Mouse (Mus musculus) common myeloid progenitor, adult 5-6 weeks (primary cell): ENCODE measurements around the gene Hs6st1. TPM values are rescaled to one million over a fixed set of nuclear protein-coding genes. Genes with fewer than 3 reads are reported as not detected.

Experiments
- ATAC-seq: replicated peaks from 2 replicates; pipeline ENCODE4 v1.8.0; 2016; ENCODE audit warnings: low read depth, mild to moderate bottlenecking, moderate TSS enrichment, inconsistent platforms; ENCODE audit not compliant: poor library complexity, severe bottlenecking
- total RNA-seq: library from RNA; stranded (forward); fragments of 200-1000, 187-1606 nt; gene quantifications from 2 replicates; pipeline ENCODE4 v1.2.3, GENCODE M21; 2017

The Hs6st1 gene
- total RNA-seq, 1 experiment from 2014 or later = 19.6 TPM

DNA sequence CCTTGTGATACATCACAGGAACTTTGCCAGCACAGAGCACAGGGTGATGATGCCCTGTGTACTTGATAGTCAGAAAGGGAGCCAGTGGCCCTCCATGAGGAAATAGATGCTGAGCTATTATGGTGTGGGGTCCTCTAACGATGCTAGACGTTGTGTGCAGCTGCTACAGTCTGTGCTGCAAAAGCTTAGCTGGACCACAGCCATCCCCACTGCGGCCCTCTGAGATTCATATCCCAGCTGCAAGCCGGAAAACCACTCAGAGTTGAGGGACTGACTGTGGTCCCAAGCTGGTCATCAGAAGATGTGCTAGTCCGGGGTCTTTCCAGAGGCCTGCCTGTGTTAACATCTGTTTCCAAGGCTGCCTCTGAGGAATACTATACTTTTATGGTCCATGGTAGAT lies 12.8 kb downstream of the Hs6st1 start:
- no peak for ATAC-seq

DNA sequence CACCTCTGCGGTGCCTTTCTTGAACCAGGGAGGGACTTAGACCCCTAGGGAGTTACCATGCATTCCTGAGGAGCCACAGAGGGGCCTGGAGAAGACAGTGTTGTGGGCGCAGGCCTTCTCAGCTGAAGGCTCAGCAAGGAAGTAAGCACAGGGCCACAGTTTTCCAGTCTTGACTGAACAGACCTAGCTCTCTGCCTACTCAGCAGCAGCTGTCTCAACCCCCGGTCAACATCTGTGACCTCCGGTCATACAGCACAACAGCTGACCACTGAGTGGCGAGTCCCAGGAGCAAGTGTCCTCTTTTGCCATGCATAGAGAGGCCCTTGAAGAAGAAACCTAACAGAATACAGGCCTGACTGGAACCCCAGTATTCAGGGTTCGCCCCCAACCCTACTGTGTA lies 14.0 kb downstream of the Hs6st1 start:
- no peak for ATAC-seq

DNA sequence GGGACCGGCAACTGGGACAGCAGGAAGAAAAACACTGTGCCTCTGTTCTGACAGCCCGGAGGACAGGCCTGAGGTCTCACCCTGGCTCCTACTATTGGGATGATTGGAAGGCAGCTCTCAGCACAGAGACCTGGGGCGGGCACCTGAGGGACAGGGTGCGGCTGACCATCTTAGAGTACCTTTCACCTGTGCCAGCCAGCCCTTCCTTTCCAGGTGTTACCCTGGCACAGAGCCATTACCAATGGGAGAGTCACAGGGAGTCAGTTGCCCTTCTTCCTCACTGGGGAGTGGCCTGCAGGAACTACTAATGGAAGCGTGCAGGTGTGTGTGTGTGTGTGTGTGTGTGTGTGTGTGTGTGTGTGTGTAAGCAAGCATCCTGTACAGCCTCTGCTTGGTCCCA lies 15.4 kb downstream of the Hs6st1 start:
- ATAC-seq = no peak

DNA sequence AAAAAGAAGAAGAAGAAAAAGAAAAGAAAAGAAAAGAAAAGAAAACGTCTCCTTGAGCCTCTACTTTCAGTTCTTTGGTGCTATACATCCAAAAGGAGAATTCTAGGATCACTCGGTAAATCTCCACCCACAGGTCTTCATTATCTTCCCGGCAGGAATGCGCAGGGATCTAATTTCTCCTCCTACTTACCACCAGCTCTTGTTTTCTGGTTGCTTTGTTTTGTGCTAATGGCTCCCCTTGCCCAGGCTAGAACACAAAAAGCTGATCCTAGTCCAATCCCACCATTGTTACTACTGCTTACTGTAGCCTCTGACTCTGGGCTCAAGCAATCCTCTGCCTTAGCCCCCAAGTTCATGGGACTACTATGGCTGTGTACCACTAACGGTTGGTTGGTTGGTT lies 16.9 kb downstream of the Hs6st1 start:
- ATAC-seq = no peak

DNA sequence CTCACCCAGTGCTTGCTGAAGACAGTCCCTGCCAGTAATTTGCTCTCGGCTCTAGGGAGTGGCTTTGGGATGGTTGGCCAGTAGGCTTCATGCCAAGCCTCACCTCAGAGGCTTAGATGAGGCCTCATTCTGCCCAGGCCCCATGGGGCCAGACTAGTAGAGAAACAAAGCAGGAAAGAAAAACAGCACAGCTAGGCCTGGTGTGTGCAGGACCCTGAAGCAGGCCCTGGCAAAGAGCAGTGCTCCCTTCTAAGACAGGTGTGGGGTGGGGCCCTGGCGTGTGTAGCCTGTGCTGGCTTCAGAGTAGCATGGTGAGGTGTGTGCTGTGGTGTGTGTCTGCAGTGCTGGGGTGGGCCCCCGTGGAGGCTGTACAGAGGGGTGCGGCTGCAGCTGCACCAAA lies 20.2 kb downstream of the Hs6st1 start:
- ATAC-seq = no peak

DNA sequence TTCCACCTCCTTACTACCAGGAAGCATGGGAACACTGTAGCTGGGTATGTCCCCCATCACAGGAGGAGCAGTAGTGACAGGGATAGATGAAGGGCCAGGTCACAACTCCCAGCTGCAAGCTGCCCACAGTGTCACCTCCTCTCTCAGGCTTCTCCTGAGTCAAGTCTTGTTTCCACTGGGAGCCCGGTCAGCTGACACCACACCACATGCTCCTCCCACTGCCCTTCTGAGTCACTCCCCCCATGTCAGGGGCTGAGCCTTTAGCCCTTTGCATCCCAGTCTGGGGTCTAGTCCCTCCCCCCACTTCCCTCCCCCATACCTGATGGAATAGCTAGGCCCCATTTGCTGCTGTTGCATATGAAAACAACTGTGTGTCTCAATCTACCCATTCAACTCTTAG lies 21.3 kb downstream of the Hs6st1 start:
- no peak for ATAC-seq

DNA sequence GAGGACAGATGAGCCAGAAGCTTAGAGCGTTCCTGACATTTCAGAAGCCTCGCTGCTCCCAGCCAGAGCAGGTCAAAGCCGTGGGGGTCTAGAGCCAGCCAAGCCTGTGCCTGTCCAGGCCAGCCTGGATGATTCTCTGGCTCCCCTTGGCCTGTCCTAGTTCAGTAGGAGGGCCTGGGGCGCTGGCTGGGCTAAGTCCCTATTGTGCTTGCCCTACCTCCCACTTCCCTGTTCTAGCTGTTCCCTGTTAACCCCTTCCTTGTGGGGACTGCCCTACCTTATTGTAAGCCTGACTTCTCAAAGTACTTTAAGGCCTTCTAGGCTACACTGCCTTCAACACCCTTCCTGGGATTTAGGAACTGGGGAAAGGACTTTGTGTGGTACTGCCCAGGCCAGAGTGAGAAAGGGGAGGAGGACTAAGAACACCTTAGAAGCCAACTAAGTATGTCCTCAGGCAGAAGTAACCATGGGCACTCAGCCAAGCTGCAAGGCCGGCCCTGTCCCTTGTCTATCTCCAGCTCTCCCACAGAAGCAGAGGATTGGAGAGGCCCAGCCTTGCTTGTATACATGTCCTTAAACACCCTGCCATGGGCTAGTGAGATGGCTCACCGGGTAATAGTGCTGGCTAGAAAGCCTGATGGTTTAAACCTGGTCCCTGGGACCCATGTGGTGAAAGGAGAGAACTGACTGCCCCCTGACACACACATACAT lies 22.0 kb downstream of the Hs6st1 start:
- ATAC-seq = 0 out of 2 replicates have a peak, but pooled peaks have one; percentile 2

DNA sequence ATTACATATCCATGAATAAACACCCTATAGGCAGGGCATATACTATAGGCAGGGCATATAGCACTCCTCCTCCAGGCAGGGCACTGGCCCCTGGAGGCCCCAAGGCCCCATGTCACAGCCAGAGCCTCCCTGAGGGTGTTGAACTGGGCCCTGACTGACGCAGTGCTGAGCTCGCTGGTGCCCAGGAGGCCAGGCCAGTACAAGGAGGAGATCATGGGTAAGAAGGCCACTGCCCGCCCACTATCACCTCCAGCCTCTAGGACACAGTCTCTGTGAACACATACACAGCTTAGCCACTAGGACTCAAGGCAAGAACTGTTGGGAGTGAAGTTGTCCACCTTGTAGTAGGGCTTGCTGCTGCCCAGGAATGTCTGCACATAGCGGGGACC lies 22.5 kb downstream of the Hs6st1 start:
- 0 out of 2 replicates have a peak, but pooled peaks have one; percentile 12 for ATAC-seq

DNA sequence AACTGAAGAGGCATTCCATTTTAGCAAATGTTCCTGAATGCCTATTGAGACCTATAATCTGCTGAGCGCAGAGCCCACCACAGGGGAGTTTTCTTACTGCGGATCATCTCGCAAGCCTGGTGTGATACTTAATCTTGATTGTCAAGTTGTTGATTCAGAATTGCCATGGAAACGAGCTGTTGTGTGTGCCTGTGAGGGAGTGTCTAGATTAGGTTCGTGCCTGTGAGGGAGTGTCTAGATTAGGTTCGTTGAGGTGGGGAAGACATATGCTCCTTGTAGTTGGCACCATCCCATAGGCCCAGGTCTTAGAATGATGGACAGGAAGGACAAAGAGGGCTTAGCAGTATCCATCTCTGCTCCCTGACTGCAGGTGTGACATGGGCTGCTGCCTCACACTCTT lies 23.0 kb downstream of the Hs6st1 start:
- ATAC-seq = peak; percentile 61

DNA sequence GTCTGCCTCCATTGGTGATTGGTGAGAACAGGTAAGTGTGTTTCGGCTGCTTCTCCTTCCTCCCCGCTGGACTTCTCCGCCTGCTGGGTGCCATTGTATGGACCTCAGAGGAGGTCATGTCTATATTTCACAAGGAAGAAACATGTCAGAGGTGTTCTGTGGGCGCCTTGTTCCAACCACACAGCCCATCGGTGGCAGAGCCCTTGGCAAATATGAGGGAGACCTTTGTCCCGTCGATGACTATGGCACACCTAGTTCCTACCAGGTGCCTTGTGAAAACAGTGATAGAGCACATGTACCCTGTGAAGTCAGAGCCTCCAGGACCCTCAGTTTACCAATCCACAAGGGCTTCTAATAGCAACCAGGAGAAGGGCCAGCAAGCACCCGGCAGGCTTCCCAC lies 25.5 kb downstream of the Hs6st1 start:
- ATAC-seq = no peak

DNA sequence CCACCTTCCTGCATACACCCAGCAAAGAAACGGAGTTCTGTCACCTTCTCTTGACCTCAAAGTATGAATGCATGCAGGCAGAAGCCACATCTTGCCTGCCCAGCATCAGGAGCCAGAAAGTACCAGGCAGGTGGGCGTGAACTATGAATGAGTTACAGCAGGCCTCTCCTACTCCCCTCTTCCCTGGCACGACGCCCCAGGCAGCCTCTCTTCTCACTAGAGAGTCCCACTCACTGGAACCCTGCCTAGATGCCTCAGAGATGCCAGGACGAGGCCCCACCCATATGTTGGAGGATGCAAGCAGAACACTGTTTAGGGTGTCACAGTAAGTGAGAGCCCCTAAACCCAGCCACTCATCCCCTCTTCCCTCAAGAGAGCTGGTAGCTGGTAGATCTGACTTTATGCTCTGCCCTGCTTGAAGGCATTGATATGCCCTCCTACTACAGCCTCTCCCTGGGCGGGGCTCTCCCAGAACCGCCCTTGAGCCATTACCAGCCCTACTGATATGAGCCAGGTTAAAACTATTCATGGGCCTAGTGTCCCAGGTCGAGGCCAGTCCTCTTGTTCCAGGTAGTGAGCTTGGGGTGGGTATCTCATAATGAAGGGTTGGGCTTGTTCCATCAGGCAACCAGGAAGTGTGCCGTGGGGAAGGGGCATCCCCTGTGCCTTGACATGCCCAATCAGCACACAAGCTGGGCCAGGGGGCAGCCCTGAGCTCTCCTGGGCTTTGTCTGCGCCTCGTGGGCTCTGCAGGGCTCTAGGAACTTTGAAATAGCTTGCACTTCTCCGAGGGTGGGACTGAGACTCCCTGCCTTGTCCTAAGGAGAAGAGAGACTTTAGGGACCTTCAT lies 27.4 kb downstream of the Hs6st1 start:
- ATAC-seq = peak; percentile 35

DNA sequence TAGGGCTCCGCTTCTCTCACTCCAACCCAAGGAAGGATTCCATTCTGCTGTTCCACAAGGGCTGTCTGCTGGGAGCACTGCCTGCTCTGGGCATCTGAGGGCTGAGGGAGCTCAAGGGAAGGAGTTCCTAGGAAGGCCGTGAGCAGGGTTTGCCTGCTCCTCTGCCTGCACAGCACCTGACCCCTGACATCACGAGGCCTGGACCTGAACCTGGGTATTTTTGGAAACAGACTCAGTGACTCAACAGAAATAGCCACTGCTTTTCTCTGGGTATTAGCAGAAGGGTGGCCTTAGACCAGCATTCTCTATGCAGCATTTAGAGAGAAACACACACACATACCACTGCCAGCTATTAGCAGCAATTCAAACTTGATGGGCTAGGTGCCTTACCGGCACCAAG lies 30.2 kb downstream of the Hs6st1 start:
- no peak for ATAC-seq

DNA sequence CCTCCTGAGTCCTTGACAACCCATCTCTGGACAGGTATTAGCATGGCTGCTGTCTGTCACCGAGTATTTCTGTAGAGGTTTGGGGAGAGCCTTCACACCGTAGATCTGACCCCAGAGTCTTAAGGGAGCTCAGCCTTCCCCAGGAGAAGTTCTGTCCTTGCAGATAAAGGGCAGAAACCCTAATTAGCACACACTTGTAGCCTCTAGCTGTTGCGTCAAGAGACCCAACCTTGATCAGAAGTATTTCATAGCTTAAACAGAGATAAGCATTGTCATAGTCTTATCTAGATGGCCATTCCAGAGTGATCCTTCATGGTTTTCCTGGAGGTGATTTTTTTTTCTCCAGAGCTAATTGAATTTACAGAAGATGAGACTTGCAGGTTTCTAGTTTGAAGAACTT lies 32.2 kb downstream of the Hs6st1 start:
- no peak for ATAC-seq

DNA sequence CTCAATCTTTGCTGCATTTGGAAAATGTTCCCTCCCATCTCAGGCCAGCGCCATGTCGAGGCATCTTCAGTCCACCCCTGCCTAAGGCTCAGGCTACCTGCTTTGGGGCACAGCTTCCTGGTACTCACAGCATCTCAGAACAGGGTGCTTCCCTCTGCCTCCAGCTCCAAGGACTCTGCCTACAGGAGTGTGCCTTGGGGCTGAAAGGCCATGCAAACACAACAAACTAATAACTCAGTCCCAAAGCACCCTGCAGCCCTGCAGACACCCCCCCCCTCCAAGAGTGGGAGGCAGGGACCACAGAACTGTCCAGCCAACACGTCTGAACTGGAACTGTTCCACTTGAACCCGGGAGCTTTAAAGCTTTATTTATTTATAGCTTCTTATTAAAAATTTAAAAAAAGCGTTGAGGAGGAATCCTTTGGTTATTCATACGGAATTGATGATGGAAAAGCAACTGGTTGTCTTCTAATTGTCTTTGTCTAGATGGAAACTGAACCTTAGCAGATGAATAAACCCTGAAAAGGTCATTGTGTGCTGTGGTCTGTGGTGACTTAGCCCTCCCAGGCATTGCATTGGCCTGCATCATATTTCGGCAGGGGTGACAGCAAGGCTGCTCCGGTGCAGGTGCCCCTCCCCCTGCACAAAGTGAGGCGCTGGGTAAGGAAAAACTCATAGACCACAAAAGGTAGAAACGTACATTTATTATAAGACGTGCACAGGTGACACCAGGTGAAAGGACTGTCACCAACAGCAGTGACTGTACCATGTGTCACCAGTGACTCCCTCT lies 37.9 kb downstream of the Hs6st1 start:
- no peak for ATAC-seq

DNA sequence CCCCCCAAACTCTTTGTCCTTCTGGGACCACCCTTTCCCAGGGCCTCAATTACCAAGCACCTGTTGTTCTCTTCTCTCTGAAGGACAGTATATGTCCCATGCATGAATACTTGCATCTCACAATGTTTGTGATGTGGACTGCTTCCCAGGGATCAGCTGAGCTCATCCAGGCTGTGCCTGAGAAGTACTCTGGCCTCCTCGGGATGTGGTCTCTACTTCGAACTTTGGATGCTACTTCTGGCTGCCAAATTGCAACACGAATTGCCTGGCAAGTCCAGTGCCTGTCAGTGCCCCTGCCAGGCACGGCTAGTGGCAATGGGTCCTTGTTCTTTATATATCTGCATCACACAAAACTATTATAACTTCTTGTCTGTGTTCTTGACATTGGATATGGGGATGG lies 41.8 kb downstream of the Hs6st1 start:
- ATAC-seq = no peak

DNA sequence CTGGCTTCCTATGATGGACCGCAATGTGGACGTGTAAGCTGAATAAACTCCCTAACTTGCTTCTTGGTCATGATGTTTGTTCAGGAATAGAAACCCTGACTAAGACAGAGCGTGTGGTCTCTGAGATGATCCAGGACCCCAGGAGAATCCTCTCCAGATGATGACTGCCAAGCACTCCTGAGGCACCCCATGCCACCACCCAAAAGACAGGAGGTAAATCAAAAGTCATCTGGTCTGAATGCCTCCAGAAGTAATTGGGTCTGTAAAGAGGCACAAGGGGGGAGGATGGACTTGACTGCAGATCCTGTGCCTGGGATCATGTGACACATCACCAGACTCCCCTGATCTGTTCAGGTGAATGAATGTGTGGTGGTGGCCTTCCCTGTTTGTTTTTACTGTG lies 44.5 kb downstream of the Hs6st1 start:
- ATAC-seq = no peak

DNA sequence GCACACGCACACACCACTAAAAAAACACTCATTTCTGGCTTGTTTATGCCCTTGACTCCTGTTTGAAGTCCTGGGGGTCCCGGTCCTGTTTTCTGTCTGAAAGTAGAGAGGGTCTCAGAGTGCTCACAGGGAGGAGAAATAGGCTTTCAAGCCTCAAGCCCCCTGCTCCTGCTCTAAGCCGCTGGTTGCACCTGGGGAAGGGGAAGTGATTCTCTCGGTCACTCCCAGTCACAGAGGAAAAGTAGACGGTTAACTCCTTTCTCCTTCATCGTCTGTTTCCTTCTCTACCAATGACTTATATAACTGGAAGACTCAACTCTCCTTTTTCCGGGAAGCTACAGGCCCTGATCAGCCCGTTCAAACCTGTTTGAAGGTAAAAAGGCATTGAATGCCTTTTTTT lies 45.5 kb downstream of the Hs6st1 start:
- no peak for ATAC-seq

DNA sequence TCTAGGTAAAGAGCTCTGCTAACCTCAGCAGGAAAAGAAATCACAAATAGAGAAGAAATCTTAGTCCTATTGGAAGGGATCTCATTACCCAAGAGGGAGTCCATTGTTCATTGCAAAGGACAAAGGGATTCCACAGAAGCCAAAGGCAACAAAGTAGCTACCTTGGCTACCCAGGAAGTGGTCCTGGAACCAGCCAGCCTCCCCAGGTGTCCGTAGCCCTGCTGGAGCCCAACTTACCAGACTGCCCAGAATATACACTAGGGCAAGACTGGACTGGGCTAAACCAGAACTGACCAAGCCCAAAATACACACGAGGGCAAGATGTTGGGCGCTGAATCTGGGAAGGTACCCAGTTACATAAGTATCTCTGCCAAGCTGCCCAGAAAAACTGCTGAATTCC lies 46.6 kb downstream of the Hs6st1 start:
- no peak for ATAC-seq

DNA sequence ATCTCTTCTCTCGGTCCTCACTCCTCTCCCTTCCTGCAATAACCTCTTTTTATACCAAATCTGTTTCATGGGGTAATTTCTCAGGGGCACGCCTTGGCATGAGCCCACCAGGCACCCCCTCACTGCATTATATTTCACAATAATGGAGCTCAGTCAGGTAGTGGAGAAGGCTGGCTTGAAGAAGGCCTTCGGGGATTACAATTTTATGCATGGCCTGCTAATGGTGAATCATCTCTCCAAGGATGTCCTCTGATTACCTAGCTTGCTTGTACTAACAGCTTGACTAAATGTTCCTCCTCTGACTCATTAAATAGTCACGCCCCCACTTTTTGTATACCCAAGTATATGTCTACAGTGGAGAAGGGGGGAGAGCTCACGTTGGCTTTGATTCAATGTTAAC lies 48.3 kb downstream of the Hs6st1 start:
- ATAC-seq = no peak

DNA sequence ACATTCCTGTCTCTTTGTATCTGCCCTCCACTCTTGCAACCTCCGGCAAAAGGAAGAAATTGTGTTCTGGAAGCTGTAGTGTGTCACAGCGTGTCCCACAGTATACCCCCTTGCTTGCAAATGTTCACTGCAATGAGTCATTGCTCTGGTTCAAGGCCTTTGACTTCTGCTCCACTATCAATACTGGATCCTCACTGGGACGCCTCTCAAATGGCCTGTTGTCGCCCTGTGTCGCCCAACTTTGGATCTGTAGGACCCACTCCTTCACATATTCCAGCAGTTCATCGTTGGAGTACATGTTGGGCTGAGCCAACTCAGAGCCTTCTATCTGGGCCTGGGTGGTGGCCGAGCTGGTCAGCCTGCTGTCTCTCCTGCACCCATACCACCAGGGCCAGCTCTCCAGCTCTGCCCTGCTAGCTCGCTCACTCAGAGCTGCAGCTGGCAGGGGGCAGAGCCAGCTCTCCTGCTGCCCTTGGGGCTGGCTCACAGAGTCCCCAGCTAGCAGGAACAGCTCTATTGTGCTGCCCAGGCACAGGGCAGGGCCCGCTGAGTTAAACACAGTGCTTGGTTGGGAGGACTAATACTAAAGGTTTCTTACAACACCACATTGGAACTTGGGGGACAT lies 50.0 kb downstream of the Hs6st1 start:
- ATAC-seq = no peak
